Mouse (Mus musculus): ENCODE measurements around the gene Dscam. TPM values are rescaled to one million over a fixed set of nuclear protein-coding genes. Genes with fewer than 3 reads are reported as not detected.

The Dscam gene
- polyA plus RNA-seq, 1 experiment from 2014 or later: 11.1 TPM

GRCm38 (mm10) chr16:97060736-97061135 is 109.8 kb downstream of the Dscam start:
- H3K36me3 ChIP-seq: no peaks in the 10 kb centered on the region
- H3K27me3 ChIP-seq: no peaks in the 10 kb centered on the region
- no peak for ATAC-seq
- no peak overlapping the region for H3K27ac ChIP-seq
- H3K9ac ChIP-seq (replicated peaks): no peak overlapping the region
- H3K4me3 ChIP-seq (replicated peaks): no peak overlapping the region
- peaks cover 6% of the 10 kb centered on the region for H3K4me1 ChIP-seq (replicated peaks)
- H3K4me2 ChIP-seq (replicated peaks): no peak overlapping the region
- no peaks in the 10 kb centered on the region for H3K9me3 ChIP-seq

GRCm38 (mm10) chr16:97060276-97060675 is 110.3 kb downstream of the Dscam start:
- Histone ChIP-seq H3K4me2 (replicated peaks) (no peak overlapping the region), H3K27ac (no peak overlapping the region), H3K4me1 (replicated peaks) (peaks cover 6% of the 10 kb centered on the region), H3K9ac (replicated peaks) (no peak overlapping the region), H3K9me3 (no peaks in the 10 kb centered on the region), H3K4me3 (replicated peaks) (no peak overlapping the region), H3K36me3 (no peaks in the 10 kb centered on the region), H3K27me3 (no peaks in the 10 kb centered on the region)
- ATAC-seq: no peak
- WGBS: 73% methylated on average over 4 of the region's 4 CpGs

- no peak overlapping the region for H3K27ac ChIP-seq
- H3K4me2 ChIP-seq (replicated peaks): no peak overlapping the region
- H3K9ac ChIP-seq (replicated peaks): no peak overlapping the region
- WGBS: 45% methylated on average over 4 of the region's 4 CpGs
- peak; percentile 66 for ATAC-seq
- no peaks in the 10 kb centered on the region for H3K27me3 ChIP-seq
- H3K9me3 ChIP-seq: no peaks in the 10 kb centered on the region
- H3K36me3 ChIP-seq: no peaks in the 10 kb centered on the region
- peaks cover 16% of the 10 kb centered on the region for H3K4me1 ChIP-seq (replicated peaks)
- H3K4me3 ChIP-seq (replicated peaks): no peak overlapping the region
These were observed 135.3 kb downstream of the Dscam start for GRCm38 (mm10) chr16:97035271-97035670.

DNA sequence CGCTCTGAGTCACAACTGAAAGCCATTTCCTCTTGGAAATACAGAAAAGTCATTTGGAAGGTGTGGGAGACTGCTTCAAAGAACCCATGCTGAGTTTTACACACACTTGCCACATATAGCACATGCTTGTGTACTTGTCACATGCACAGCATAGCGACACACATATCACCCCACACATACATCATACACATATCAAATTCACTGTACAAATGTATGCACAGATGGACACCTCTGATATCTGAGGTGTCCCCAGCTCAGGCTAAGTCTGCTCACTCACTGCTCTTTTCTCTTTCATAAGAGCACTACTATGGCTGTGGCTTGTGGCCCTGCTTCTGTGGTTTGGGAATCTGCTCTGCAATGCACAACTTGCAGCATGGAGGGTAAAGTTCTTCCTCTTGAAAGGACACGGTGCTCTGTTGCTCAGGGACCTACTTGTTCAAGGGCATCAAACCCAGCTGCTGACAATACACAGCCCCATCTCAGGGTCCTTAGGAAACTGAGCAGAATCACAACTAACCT is 137.0 kb downstream of the Dscam start:
- H3K4me3 ChIP-seq (replicated peaks): no peak overlapping the region
- peaks cover 16% of the 10 kb centered on the region for H3K4me1 ChIP-seq (replicated peaks)
- H3K9ac ChIP-seq (replicated peaks): no peak overlapping the region
- no peak overlapping the region for H3K27ac ChIP-seq
- 88% methylated on average over 3 of the region's 3 CpGs for WGBS
- no peaks in the 10 kb centered on the region for H3K9me3 ChIP-seq
- H3K27me3 ChIP-seq: no peaks in the 10 kb centered on the region
- no peak for ATAC-seq
- no peaks in the 10 kb centered on the region for H3K36me3 ChIP-seq
- H3K4me2 ChIP-seq (replicated peaks): no peak overlapping the region

GRCm38 (mm10) chr16:97027701-97028100 is 142.9 kb downstream of the Dscam start:
- H3K9me3 ChIP-seq: no peaks in the 10 kb centered on the region
- no peak overlapping the region for H3K9ac ChIP-seq (replicated peaks)
- H3K36me3 ChIP-seq: no peaks in the 10 kb centered on the region
- 85% methylated on average over 1 of the region's 1 CpGs for WGBS
- 0 out of 2 replicates have a peak, but pooled peaks cover 16% of the 10 kb centered on the region for H3K4me1 ChIP-seq (replicated peaks)
- no peak for ATAC-seq
- peak overlapping the region; percentile 47 for H3K27ac ChIP-seq
- H3K4me3 ChIP-seq (replicated peaks): no peak overlapping the region
- H3K4me2 ChIP-seq (replicated peaks): no peak overlapping the region
- no peaks in the 10 kb centered on the region for H3K27me3 ChIP-seq

DNA sequence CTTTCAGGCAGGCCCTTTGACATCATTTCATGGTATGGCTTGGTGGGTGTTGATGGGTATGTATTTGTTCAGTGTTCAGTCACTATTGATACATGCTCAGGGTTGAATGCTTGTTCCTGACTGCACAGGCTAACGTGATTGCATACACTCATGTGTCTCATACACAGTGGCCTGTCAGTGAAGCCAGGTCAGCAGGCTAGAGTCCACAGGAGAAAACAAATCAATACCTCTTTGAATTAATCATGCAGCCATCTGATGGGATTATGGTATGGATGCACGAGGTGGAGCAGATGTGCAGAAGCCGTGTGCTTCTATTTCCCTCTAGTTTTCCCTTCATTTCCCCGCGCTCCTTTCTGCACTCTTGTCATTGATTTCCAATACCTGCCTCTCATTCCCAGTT is 143.7 kb downstream of the Dscam start:
- WGBS: 77% methylated on average over 5 of the region's 5 CpGs
- H3K4me1 ChIP-seq (replicated peaks): 0 out of 2 replicates have a peak, but pooled peaks cover 16% of the 10 kb centered on the region
- no peak overlapping the region for H3K4me2 ChIP-seq (replicated peaks)
- H3K4me3 ChIP-seq (replicated peaks): no peak overlapping the region
- H3K27ac ChIP-seq: 0 out of 2 replicates have a peak overlapping the region, but pooled peaks have one; percentile 19
- no peaks in the 10 kb centered on the region for H3K36me3 ChIP-seq
- ATAC-seq: no peak
- no peaks in the 10 kb centered on the region for H3K9me3 ChIP-seq
- no peak overlapping the region for H3K9ac ChIP-seq (replicated peaks)
- no peaks in the 10 kb centered on the region for H3K27me3 ChIP-seq

DNA sequence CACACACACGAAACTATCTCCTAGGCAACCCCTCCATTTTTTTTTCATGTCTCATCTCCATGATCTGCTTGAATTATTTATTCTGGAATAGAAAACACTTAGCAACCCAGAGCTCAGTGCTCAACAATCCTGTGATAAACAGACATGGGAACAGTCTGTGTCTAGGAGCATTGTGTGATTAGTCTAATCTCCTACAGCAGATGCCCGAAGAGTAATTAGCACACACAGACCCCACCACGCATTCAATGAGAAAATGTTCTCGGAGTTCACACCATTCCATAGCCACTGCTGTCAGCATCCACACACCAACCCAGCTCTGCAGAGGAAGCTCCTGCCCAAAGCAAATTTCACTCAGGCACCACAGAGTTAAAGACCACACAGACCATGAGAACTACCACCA is 146.1 kb downstream of the Dscam start:
- peaks cover 24% of the 10 kb centered on the region; the same call in 1 of the 2 replicates for H3K4me1 ChIP-seq (replicated peaks)
- WGBS: 47% methylated on average over 4 of the region's 4 CpGs
- H3K4me2 ChIP-seq (replicated peaks): no peak overlapping the region
- no peaks in the 10 kb centered on the region for H3K9me3 ChIP-seq
- H3K9ac ChIP-seq (replicated peaks): no peak overlapping the region
- H3K27me3 ChIP-seq: no peaks in the 10 kb centered on the region
- H3K36me3 ChIP-seq: no peaks in the 10 kb centered on the region
- H3K4me3 ChIP-seq (replicated peaks): no peak overlapping the region
- 0 out of 2 replicates have a peak, but pooled peaks have one; percentile 48 for ATAC-seq
- H3K27ac ChIP-seq: peak overlapping the region; percentile 44; the same call in 1 of the 2 replicates

DNA sequence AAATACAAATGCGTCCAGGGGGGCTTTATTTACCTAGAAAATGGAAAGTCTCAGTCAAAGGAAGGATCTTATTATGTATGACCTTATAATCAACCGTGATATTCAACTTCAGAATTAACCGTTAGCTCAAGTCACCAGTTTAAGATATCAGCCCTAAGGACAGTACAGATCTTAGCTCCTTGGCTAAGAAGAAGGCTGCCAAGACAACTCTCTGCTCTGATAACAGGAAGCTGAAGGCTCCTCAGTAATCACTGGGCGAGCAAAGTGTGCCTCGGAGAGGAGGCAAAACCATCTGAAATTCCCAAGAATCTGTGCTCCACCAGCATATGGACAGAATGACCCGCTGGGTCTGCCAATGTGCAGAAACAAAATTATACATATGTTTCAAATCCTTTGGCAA is 149.1 kb downstream of the Dscam start:
- Histone ChIP-seq H3K4me3 (replicated peaks) (no peak overlapping the region), H3K4me1 (replicated peaks) (peaks cover 38% of the 10 kb centered on the region), H3K9me3 (no peaks in the 10 kb centered on the region), H3K27ac (no peak overlapping the region), H3K9ac (replicated peaks) (no peak overlapping the region), H3K36me3 (no peaks in the 10 kb centered on the region), H3K4me2 (replicated peaks) (no peak overlapping the region), H3K27me3 (no peaks in the 10 kb centered on the region)
- WGBS: 78% methylated on average over 6 of the region's 6 CpGs
- ATAC-seq: no peak

GRCm38 (mm10) chr16:97018304-97018703 is 152.2 kb downstream of the Dscam start:
- Histone ChIP-seq H3K36me3 (no peaks in the 10 kb centered on the region), H3K27me3 (no peaks in the 10 kb centered on the region), H3K9ac (replicated peaks) (no peak overlapping the region), H3K4me1 (replicated peaks) (peaks cover 33% of the 10 kb centered on the region), H3K9me3 (no peaks in the 10 kb centered on the region), H3K4me3 (replicated peaks) (no peak overlapping the region), H3K27ac (peak overlapping the region; percentile 80), H3K4me2 (replicated peaks) (no peak overlapping the region; the same call in 1 of the 2 replicates)
- peak; percentile 53; the same call in 1 of the 2 replicates for ATAC-seq
- 25% methylated on average over 5 of the region's 5 CpGs for WGBS

- Histone ChIP-seq H3K9me3 (no peaks in the 10 kb centered on the region), H3K4me3 (replicated peaks) (no peak overlapping the region), H3K4me1 (replicated peaks) (peaks cover 33% of the 10 kb centered on the region), H3K27ac (peak overlapping the region; percentile 80), H3K9ac (replicated peaks) (no peak overlapping the region), H3K4me2 (replicated peaks) (no peak overlapping the region), H3K27me3 (no peaks in the 10 kb centered on the region), H3K36me3 (no peaks in the 10 kb centered on the region)
- peak; percentile 53 for ATAC-seq
- WGBS: 70% methylated on average over 3 of the region's 3 CpGs
These were observed 153.3 kb downstream of the Dscam start for GRCm38 (mm10) chr16:97017171-97017738.

- no peak overlapping the region for H3K4me2 ChIP-seq (replicated peaks)
- no peaks in the 10 kb centered on the region for H3K36me3 ChIP-seq
- H3K27ac ChIP-seq: no peak overlapping the region
- H3K9ac ChIP-seq (replicated peaks): no peak overlapping the region
- H3K9me3 ChIP-seq: no peaks in the 10 kb centered on the region
- ATAC-seq: no peak
- 96% methylated on average over 2 of the region's 2 CpGs for WGBS
- H3K4me3 ChIP-seq (replicated peaks): no peak overlapping the region
- H3K4me1 ChIP-seq (replicated peaks): peaks cover 30% of the 10 kb centered on the region
- H3K27me3 ChIP-seq: no peaks in the 10 kb centered on the region
These were observed 154.2 kb downstream of the Dscam start for GRCm38 (mm10) chr16:97016244-97016850.

DNA sequence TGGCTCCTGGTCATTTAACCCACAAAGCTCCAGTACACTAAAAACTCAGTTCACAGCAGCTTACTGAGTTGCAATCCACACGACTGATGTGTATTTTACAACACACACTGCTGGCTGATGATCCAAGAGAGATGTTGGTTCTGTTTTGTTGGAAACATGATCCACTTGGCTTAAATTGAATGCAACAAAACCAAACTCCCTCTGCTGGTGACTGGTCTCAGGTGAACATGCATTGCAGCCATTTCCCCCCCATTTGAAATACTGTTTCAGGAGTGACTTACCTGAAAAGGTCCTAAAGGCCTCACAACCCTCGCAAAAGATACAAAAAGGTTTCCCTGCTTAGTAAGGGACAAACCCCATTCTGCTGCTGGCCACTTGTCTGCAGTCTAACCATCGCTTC is 156.2 kb downstream of the Dscam start:
- 88% methylated on average over 3 of the region's 3 CpGs for WGBS
- Histone ChIP-seq H3K4me1 (replicated peaks) (peaks cover 32% of the 10 kb centered on the region), H3K27me3 (no peaks in the 10 kb centered on the region)

More for the DNA sequence above, 156.2 kb downstream of the Dscam start:
- Histone ChIP-seq H3K27ac (no peak overlapping the region), H3K36me3 (no peaks in the 10 kb centered on the region), H3K9ac (replicated peaks) (no peak overlapping the region), H3K4me2 (replicated peaks) (no peak overlapping the region), H3K9me3 (no peaks in the 10 kb centered on the region), H3K4me3 (replicated peaks) (no peak overlapping the region)
- no peak for ATAC-seq
